Mouse (Mus musculus) gastrocnemius, postnatal 36 days (tissue): ENCODE data around the gene Xirp1. TPM values are rescaled to one million over a fixed set of nuclear protein-coding genes. Genes with fewer than 3 reads are reported as not detected.
"Not testable (repeated sequence)": the region's sequence is repeated elsewhere in the genome, so short reads cannot be mapped to it uniquely, and the experiment has no call there.

Source experiments
- DNase-seq, 2 experiments: peaks; one replicate each; pipeline ENCODE4 v3.0.0; 2022
- intact Hi-C: fragments of 180-260 bp; cut with DNase I; formaldehyde crosslinking; loops from one replicate; pipeline ENCODE4 v1.15.1; 2025
- total RNA-seq, 2 experiments: library from RNA; stranded (reverse); gene quantifications; 2 replicates each; pipeline ENCODE4 v1.2.3; 2021

Gene Xirp1
- total RNA-seq, 2 experiments from 2014 or later: 96.9 to 125 TPM

DNA sequence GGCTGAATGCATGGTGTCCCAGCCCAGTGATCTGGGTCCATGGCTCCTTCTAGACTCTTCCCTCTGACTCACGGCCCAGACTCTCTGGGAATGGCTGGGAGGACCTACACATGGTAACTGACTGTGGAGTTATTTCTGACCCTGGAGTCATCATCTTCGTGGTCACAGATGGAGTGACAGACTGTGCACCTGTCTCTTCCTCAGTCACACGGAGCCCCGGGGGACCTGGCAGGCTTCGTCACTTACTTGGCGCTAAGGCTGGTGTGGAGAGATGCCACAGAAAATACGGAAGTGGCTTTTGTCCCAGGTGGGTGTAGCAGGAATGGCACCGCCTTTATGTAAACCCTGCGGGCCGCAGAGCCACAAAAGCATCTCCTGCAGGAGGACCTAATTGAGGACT lies 773 bp upstream of the Xirp1 start:
- peak; percentile 44 for DNase-seq
- intact Hi-C loops: no loop called here

DNA sequence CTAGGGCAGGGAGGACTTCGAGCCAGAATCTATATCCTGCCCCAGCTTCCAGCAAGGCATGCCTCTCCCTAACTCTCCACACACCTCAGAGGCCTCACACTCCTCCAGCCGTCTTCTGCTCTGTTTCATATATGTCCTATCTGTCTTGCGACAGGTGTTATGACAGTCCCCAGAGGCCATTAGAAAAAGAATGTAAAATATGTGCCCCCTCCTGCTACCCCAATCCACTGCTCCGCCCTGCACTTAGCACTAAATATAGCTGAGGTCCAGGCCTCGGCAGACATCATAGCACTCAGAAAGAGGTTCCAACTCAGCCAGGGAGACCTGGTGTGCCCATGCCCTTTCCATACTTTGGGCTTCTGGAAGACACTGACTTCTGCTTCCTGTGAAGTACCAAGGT lies 2.2 kb downstream of the Xirp1 start:
- no peak for DNase-seq
- intact Hi-C loops: no loop called here

DNA sequence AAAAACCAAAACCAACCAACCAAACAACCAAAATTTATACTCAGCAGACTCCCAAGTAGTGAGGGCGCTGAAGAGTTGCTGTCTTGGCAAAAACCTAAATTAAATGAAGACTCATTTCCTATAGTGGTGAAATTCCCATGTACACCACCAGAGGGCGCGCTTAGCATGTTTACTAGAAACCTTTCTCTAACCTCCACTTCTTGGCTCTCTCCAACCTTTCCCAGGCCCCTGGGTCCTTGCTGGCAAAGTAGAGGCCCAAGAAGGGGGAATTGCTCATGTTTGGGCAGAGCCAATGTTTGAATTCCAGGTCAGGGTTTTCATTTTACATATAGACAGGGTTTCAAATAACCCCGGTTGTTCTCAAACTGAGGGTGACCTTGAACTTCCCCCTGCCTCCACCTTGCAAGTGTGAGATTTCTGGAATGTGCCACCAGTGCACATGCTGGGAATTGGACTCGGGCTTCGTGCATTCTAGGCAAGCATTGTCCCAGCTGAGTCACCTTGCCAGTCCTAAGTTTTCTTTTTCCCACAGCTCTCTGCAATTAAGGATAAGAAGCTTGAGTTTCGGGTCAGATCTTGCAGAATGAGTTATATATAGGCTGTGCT lies 3.0 kb downstream of the Xirp1 start:
- peak; percentile 63 to 71 for DNase-seq
- intact Hi-C loops: no loop called here

DNA sequence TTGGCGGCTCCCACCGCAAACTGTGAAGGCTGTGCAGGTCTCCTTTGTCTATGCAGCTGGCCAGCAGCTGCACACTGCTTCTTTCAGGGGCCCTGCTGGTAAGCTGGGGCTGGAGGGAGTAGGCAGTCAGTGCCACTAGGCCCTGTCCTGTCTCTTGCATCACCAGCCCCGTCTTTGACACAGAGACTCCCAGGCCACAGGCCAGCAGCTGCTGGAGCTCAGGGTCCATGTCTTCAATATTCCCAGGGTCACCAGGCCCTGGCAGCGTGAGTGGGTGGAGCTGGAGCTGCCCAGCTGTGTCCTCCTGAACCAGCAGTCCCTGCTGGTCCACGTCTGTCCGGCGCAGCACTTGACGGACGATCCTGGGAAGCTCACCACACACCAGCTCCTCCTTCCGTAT lies 6.4 kb downstream of the Xirp1 start:
- intact Hi-C loops: no loop called here
- DNase-seq: no peak

DNA sequence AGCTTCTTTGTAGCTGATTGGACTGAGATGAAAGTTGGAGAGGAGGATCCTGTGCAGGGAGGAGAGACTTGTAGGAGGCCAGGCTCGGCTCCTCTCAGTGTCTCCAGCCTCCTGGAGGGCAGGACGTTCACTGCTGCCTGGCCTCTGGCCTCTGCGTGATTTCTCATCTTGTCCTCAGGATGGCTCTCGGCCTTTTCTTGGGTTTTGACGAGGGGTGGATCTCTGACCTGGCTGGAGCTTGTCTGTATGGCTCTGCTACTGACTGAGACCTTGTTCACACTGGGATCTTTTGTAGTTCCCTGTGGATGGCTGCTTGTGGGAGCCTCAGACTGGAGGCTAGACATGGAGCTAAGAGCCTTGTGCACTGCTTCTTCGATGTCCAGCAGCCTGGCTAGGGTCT lies 8.6 kb downstream of the Xirp1 start:
- no peak for DNase-seq
- intact Hi-C loops: loop anchor here (2.0 kb wide), 1 partner anchor 50 kb away; no protein-coding TSS in a partner anchor

DNA sequence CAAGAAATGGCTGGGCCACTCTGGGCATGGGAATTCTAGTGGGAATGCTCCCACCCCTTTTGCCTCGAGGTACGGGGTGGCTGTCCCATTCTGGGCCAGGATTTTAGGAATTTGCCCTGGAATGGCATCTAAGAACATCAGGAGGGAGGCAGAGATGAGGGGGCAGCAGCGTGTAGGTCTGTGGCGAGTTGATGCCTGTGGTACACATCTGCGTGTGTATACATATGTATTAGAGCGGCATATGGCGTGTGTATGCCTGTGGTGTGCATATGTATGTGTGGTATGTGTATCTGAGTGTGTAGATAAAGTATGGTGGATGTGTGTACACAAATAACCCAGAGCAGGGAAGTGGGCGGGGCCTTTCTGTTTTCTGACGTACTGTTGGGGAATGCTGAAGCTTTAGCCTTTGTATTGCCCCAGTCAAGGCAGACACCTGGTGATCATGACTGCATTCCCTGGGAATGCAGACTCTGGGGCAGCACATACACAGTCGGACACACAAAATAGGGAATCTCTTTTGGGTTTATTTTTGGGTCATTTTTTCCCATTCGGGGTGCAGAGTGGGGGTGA lies 10.1 kb downstream of the Xirp1 start:
- intact Hi-C loops: no loop called here
- no peak for DNase-seq

DNA sequence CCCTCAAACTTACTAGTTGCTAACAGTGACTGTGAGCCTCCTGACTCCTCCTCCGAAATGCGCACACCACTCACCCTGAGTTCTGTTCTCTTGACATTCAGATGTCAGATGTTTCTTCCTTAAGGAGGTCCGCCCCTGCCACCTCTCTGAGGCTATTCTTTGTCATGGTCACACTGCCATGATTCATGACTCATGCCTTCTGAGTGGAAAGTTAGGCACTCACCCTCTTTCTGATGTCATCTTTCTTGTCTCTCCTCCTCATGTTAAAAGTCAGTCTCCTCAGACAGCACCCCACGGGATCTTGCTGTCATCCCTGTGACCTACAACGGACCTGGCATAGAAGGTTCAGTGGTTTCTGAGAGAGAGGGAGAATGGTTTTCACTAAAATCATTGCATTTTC lies 10.6 kb downstream of the Xirp1 start:
- intact Hi-C loops: no loop called here
- DNase-seq: no peak

DNA sequence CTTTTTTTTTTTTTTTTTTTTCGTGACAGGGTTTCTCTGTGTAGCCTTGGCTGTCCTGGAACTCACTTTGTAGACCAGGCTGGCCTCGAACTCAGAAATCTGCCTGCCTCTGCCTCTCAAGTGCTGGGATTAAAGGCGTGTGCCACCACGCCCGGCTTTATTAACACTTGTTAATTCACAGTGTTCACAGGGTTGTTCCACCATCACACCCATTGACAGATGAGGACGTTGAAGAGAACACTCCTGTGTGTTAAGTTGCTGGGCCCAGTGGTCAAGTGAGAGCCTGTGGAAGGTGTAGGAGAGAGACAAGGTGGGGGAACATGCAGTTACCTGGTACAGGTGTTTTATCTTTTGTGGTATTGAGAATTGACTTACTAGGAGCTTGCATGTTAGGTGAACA lies 11.2 kb downstream of the Xirp1 start:
- DNase-seq, intact Hi-C loops: not testable (repeated sequence)

DNA sequence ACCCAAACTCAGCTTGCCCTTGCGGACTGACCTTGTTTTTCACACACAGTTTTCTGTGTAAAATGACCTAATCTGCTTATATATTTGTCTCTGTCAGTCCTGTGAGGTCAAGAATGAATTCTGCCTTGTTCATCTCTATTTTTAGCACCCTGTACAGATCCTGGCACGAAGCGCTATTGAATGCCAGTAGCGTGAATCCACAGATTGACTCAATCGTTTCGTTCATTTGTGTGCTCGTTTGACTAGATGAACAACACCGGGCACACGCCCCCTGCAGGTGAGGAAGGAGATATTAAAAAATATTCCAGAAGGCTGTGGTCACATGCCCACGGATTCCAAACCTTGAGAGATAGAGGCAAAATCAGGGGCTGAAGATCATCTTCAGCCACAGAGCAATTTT lies 11.9 kb downstream of the Xirp1 start:
- peak in 1 of 2 experiments; percentile 49 for DNase-seq
- intact Hi-C loops: no loop called here

DNA sequence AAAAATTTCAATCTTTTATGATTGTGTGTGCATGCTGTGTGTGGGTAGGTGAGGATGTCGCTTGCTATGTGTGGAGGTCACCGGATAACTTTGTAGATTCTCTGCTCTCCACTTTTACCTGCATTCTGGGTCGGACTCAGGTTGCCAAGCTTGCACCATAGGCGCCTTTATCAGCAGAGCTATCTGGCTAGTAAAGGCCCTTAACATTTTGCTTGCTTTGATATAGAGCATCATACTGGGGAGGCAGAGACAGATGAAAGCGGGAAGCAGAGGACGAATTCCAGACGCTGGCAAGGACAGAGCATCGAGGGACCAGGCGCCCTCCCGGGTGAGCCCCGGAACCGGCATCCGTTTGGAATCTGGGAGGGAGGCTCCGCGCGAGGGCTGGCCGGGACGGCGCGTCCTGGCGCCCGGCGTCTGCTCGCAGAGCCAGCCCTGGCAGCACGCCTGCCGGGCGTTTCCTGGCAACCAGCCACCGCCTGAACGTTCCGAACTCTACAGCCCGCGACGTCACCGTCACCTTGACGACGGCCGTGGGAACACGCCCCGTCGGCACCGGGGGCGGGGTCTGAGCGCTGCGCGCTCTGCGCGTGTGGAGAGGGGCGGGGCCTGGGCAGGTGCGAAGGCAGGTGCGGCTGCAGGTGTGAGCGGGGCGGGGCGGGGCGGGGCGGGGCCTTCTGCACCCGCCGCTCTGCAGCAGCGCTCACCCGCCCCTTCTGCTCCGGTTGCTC lies 12.5 kb downstream of the Xirp1 start:
- peak; percentile 97 to 98 for DNase-seq
- intact Hi-C loops: no loop called here

DNA sequence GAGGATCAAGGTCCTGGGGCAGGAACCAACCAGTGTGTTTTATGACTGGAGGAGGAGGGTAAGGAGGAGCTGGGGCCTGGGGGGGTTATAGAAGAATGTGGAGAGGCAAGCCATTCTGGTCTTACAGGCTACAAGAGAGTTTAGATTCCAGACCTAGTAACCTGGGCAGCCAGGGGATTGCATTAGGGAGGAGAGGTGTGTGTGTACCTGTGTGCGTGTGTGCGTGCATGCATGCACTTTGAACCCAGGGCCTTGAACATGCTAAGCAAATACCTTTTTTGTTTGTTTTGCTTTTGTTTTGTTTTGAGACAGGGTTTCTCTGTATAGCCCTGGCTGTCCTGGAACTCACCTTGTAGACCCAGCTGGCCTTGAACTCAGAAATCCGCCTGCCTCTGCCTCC lies 13.5 kb downstream of the Xirp1 start:
- DNase-seq: no peak
- intact Hi-C loops: no loop called here

DNA sequence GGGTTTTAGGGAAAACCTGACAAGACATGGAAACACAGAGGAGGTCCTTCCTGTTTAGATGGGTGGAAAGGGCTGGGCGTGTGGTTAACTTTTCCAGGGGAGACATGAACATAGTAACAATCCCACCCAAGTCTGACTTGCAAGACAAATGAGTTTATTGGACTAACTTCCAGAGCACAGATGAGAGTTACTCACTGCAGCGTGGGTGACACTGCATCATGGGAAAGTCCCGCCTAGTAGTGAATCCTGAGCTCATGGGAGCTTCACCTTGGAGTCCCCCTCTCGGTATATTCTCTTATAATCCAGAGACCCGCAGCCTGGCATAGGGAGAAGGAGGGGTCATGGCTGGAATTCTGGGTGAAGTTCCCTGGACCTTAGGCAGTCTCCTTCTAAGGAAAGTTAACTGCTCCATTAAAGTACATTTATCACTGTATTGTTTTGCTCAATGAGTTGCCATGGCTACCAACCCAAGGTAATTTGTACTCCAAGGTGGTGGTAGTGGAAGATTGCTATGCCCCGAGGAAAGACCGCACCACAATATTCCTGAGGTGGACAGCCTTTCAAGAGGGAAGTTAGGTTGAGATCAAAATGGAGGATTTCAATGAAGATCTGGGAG lies 14.1 kb downstream of the Xirp1 start:
- DNase-seq: no peak
- intact Hi-C loops: no loop called here

DNA sequence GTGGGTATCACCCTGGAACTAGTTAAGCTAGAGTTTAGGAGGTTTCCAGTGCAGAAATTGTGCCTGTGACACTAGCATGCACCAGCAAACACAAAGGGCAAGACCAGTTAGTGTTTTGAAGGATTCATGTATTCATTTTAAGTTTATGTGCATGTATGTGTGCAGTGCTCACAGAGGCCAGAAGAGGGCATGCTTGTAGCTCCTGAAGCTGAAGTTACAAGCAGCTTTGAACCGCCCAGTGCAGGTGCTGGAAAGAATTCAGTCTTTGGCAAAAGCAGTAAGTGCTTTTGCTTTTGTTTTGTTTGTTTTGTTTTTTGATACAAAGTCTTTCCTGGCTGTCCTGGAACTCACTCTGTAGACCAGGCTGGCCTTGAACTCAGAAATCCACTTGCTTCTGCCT lies 15.6 kb downstream of the Xirp1 start:
- no peak for DNase-seq
- intact Hi-C loops: no loop called here

DNA sequence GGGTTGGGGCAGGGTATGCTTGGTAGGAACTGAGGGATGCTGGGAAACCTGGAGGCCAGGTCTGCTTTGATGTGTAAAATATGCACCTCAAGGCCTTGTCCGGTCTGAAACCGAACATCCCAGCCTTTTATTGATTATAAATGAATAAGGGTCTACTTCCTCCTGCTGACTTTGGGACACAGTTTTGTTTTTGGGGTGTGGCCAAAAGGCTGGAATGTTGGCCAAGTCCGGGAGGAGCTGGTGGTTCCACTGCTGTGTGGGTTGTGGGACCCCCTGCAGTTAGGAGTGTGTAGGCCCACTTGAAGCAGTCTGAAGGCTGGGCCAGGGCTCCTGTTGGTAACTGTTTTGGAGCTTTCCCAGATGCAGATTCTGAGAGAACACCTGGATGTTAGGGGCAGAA lies 17.5 kb downstream of the Xirp1 start:
- intact Hi-C loops: no loop called here
- DNase-seq: no peak

DNA sequence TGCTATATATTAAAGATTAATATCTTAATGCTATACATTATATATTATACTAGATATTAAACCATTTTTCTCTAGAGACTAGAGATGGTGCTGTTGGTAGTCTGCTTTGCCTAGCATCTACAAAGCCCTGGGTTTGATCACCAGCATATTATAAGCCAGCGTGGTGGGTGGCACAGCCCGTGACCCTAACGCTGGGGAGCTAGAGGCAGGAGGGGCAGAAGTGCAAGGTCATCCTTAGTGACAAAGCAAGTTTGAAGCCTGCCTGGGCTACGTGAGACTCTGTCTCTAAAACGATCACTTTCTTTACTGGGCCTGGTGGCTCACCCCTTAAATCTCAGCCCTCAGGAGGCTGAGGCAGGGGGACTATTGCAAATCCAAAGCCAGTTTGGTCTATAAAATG lies 20.5 kb downstream of the Xirp1 start:
- no peak for DNase-seq
- intact Hi-C loops: no loop called here

DNA sequence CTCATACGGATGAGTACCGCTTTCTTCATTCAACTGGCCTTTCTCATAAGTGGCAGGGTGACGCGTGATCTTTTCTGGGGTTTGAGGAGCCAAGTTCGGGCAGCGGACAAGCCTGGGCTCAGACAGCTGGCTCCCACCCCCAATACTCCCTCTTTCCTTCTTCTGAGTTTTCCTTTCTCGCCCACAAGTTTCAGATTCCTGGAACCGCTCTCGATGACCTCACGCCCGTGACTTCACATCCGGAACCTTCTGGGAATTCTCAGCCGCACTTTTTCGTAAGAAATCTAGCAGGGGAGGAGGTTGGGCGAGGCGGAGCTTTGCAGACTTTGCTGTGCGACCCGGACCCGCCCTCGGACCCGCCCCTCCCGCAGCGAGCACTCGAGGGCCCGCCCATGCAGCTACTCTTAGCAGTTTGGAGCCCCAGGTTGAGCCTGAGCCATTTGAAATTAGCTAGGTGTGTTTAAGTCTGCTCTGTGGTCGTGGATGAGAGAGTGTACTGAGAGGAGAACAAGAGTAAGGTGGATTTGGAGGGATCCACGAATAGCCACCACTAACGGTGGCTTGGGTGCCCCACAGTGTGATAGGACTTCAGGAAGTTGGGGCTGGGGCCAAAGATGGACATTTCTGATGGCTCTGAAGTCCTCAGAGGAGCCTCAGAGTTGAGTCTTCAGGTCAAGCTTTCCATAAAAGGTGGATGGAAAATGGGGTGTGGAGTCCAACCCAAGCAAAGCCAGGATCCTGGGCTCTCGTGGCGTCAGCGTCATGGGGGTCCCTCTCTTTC lies 21.3 kb downstream of the Xirp1 start:
- peak; percentile 72 to 78 for DNase-seq
- intact Hi-C loops: no loop called here

DNA sequence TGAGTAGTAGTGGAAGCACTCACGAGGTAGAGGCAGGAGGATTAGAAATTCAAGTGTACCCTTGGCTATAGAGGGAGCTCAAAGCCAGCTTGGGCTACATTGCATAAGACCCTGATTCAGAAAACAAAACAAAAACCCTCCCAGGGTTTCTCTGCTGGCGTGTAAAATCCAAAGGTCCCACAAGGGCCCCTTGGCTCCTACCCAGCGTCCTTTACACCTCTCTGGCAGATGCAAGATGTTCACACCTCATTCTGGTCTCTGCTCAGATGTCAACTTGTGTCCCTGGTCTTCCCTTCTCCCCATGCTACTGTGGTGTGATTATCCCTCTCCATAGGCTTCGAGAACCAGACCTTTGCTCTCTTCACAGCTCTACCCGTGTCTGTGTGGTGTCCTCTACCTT lies 22.6 kb downstream of the Xirp1 start:
- DNase-seq: no peak
- intact Hi-C loops: no loop called here

DNA sequence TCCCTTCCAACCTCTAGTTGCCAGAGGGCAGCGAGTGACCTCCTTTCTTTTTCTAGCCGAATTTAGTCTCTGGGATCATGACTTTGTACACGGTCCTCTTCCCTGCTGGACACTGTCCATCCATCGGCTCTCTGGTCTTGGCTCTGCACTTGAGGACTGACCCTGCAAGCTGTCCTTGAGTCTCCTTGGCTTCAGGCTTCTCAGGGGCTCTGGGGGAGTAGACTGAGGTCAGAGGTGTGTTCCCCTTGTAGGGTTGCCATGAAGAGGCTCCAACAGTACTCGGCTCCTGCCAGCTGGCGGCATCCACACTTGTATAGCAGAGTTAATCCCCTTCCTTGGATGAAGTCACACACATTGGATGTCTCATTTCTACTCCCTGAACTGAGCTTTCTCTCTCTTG lies 23.8 kb downstream of the Xirp1 start:
- intact Hi-C loops: no loop called here

DNA sequence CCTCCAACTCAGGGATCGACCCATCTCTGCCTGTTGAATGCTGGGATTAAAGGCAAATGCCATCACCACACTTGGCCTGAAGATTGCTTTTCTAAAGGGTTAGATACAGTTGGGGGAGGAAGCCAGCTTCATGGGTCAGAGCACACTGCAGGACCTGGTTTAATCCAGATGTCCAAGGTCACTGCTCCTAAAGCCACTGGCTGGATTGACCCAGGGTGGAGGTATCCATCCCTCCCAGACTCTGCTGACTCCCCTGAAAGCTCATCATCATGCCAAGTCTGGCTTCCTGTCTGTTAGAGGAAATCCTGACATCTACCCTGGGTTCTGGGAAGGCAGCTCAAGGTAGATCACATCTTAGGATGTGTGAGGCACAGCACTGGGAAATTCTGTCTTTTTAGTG lies 24.6 kb downstream of the Xirp1 start:
- intact Hi-C loops: no loop called here
- no peak for DNase-seq

More for the DNA sequence above, 23.8 kb downstream of the Xirp1 start:
- peak; percentile 53 to 57 for DNase-seq

DNA sequence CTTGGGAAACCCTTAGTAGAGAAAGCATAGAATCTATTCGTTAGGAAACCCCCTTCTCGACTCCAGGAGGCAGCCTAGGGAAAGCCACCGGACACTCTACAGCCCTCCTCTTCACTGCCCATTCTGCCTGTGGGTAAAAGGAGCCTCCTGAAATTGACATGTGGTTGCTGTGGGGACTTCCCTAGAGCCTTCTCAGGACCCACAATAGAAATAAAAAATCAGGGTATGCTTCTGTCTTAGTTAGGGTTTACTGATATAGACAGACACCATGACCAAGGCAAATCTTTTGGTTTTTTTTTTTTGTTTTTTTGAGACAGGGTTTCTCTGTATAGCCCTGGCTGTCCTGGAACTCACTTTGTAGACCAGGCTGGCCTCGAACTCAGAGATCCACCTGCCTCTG lies 27.3 kb downstream of the Xirp1 start:
- no peak for DNase-seq
- intact Hi-C loops: no loop called here

DNA sequence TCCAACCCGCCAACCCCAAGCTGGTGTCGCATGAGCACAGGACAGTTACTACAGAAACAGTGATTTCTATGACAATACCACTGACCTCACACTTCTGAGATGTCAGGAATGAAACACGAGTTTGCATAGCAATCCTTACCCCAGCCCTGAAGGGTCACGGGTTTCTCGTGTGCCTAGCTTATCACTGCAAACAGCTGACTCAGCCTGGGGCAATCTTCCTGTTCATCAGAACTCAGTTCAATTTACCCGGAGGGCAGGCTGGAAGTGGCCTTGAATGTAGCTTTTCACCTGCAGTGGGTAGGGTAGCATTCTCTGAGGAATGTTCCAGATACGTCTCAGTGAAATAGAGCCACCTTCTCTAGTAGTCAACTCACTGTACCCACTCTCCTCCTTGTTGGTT lies 29.2 kb downstream of the Xirp1 start:
- intact Hi-C loops: no loop called here
- DNase-seq: no peak
